Mouse (Mus musculus): ENCODE results near the gene Hk3.

The Hk3 gene

GRCm38 (mm10) chr13:55002090-55002489 is 19.1 kb downstream of the Hk3 start:
- no peak for DNase-seq (ENCODE audit: low read depth, low spot score)

GRCm38 (mm10) chr13:55000433-55000832 is 20.8 kb downstream of the Hk3 start:
- no peak for DNase-seq (ENCODE audit: low read depth, low spot score)

- no peak for DNase-seq (ENCODE audit: low read depth, low spot score)
These were observed 23.6 kb downstream of the Hk3 start for GRCm38 (mm10) chr13:54997568-54997967.

GRCm38 (mm10) chr13:54995161-54995560 is 26.0 kb downstream of the Hk3 start:
- DNase-seq (ENCODE audit: low read depth, low spot score), result no peak

- DNase-seq (ENCODE audit: low read depth, low spot score), result no peak
These were observed 26.6 kb downstream of the Hk3 start for GRCm38 (mm10) chr13:54994576-54994975.

- no peak for DNase-seq (ENCODE audit: low read depth, low spot score)
These were observed 29.0 kb downstream of the Hk3 start for GRCm38 (mm10) chr13:54992215-54992614.

- DNase-seq (ENCODE audit: low read depth, low spot score), result no peak
These were observed 32.9 kb downstream of the Hk3 start for GRCm38 (mm10) chr13:54988181-54988760.

GRCm38 (mm10) chr13:54987405-54987804 is 33.8 kb downstream of the Hk3 start:
- no peak for DNase-seq (ENCODE audit: low read depth, low spot score)

GRCm38 (mm10) chr13:54983614-54984013 is 37.6 kb downstream of the Hk3 start:
- no peak for DNase-seq (ENCODE audit: low read depth, low spot score)

- DNase-seq (ENCODE audit: low read depth, low spot score), result no peak
These were observed 38.2 kb downstream of the Hk3 start for GRCm38 (mm10) chr13:54983001-54983400.

GRCm38 (mm10) chr13:54980957-54981356 is 40.2 kb downstream of the Hk3 start:
- no peak for DNase-seq (ENCODE audit: low read depth, low spot score)

GRCm38 (mm10) chr13:54978804-54979203 is 42.4 kb downstream of the Hk3 start:
- no peak for DNase-seq (ENCODE audit: low read depth, low spot score)

GRCm38 (mm10) chr13:54975546-54975945 is 45.6 kb downstream of the Hk3 start:
- no peak for DNase-seq (ENCODE audit: low read depth, low spot score)

GRCm38 (mm10) chr13:54970521-54971247 is 50.5 kb downstream of the Hk3 start:
- DNase-seq (ENCODE audit: low read depth, low spot score), result no peak

GRCm38 (mm10) chr13:54969513-54969912 is 51.7 kb downstream of the Hk3 start:
- DNase-seq (ENCODE audit: low read depth, low spot score), result no peak

GRCm38 (mm10) chr13:54968636-54969035 is 52.5 kb downstream of the Hk3 start:
- no peak for DNase-seq (ENCODE audit: low read depth, low spot score)

GRCm38 (mm10) chr13:54967501-54967900 is 53.7 kb downstream of the Hk3 start:
- DNase-seq (ENCODE audit: low read depth, low spot score), result no peak

- no peak for DNase-seq (ENCODE audit: low read depth, low spot score)
These were observed 55.9 kb downstream of the Hk3 start for GRCm38 (mm10) chr13:54965256-54965655.

GRCm38 (mm10) chr13:54960491-54960890 is 60.7 kb downstream of the Hk3 start:
- no peak for DNase-seq (ENCODE audit: low read depth, low spot score)

GRCm38 (mm10) chr13:54959842-54960241 is 61.3 kb downstream of the Hk3 start:
- no peak for DNase-seq (ENCODE audit: low read depth, low spot score)

GRCm38 (mm10) chr13:54959059-54959701 is 62.0 kb downstream of the Hk3 start:
- DNase-seq (ENCODE audit: low read depth, low spot score), result no peak

- DNase-seq (ENCODE audit: low read depth, low spot score), result no peak
These were observed 63.9 kb downstream of the Hk3 start for GRCm38 (mm10) chr13:54957281-54957680.
